Mouse (Mus musculus) layer of hippocampus, postnatal 14 days (tissue): Measurements from ENCODE around the gene Ccr10. TPM values are rescaled to one million over a fixed set of nuclear protein-coding genes. Genes with fewer than 3 reads are reported as not detected.
"Not testable (repeated sequence)": the region's sequence is repeated elsewhere in the genome, so short reads cannot be mapped to it uniquely, and the experiment has no call there.

ENCODE experiments used
- DNase-seq, 2 experiments: peaks; one replicate each; pipeline ENCODE4 v3.0.0; 2021 to 2022; ENCODE audit warnings: low spot score in 2 of 2, mixed read lengths in 1 of 2
- total RNA-seq, 2 experiments: library from RNA; stranded (reverse); gene quantifications; 2 replicates each; pipeline ENCODE4 v1.2.3; 2021

The Ccr10 gene
- total RNA-seq, 2 experiments from 2014 or later = 0.18 TPM; not detected in 1

DNA sequence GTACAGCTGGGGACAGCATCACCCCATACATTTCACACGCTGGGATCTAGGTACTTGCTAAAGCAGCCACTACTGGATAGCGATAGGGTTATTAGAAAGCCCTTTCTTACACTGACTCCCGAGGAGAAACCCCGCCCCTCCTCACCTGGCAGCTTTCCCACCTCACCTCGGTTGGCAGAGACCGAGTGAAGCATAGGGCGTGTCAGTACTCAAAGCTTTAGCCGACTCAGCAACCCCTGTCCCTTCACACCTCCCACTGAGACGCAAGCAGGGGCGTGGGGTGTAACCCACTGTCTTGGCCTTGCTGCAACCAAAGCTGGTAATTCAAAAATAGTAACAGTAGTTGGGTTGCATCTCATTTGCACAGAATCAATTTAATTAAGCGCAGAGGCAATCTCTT lies 2.1 kb downstream of the Ccr10 start:
- DNase-seq = peak in 1 of 2 experiments; percentile 3

DNA sequence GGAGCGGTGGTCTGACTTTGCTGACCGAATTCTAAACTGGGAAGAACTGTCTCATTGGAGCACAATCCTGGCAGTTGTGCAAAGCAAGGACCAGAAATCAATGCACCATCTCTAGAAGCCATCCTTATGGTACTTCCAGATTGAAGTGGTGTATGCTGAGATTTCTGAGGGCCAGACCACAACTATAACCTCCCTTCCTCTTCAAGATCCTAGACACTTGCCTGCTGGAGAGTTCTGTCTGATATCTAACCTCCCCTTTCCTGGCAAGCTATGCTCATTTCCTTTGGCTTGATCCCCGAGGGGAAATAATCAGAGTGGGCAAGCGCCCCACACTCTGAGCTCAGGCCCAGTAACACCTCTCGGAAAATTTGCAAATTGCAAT lies 2.8 kb downstream of the Ccr10 start:
- no peak for DNase-seq

- peak; percentile 73 to 77 for DNase-seq
Measured at GRCm38 (mm10) chr11:101171721-101172433, 3.4 kb downstream of the Ccr10 start.

DNA sequence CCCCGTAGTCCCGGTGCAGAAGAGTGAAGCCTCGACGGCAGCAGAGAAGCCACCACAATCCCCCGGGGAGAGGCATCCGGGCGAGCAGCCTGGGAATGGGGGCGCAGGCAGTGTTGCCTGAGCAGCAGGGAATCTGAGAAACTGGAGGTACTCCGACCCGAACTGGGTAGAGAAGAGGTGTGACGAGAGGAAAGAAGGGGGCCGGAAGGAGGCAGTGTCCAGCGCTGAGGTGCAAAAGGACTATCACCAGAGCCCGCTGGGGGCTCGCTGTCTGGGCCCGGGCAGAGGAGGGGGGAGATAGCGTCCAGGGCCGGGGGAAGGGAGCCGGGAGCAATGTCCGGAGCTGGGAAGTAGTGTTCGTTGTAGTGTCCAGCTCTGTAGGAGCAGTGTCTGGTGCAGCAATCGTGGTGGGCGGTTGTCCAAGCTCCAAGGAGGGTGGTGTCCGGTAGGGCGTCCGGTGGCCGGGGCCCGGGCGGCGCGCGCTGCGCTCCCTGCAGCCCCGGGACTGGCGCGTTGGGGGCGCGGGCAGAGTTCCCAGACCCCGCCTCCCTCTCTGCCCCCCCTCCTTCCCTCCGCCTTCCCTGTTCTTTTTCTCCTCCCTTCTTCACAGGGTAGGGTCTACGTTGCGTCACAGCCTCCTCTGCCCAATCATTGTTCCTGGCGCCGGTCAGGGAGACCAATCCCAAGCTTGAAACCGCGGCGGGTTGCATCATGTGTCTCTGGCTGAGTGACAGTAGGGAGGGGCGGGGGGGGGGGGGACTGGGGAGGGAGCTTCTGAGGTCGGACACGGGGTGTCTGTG lies 4.2 kb downstream of the Ccr10 start, which contains the start of gene Plekhh3:
Plekhh3 (minus strand) TSS at position 541 of the 800 bp plus-strand sequence.
- DNase-seq = peak; percentile 90 to 98

DNA sequence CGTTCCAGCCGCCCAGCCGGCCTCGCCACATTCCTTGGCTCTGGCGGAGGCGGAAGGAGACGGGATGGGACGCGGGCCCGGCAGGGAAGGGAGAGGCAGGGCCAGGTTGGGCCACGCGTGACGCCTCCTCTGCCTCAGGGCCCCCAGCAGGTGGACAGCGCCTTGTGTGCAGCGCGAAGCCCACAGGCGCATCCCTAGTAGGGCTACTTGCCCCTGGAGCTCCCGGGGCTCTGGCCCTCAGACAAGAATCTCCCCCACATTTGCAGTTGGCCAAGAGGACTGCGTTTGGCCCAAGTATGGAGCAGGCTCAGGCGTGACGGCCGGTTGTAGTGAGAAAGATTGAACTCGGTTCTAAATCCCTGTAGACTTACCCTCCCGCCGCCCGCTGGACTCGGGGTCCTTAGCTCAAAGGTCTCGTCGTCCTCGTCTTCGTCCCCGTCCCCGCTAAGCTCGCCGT lies 4.9 kb downstream of the Ccr10 start, which contains the start of gene Cntnap1:
Cntnap1 (plus strand) TSS at position 170 of the 457 bp plus-strand sequence.
- DNase-seq = no peak

DNA sequence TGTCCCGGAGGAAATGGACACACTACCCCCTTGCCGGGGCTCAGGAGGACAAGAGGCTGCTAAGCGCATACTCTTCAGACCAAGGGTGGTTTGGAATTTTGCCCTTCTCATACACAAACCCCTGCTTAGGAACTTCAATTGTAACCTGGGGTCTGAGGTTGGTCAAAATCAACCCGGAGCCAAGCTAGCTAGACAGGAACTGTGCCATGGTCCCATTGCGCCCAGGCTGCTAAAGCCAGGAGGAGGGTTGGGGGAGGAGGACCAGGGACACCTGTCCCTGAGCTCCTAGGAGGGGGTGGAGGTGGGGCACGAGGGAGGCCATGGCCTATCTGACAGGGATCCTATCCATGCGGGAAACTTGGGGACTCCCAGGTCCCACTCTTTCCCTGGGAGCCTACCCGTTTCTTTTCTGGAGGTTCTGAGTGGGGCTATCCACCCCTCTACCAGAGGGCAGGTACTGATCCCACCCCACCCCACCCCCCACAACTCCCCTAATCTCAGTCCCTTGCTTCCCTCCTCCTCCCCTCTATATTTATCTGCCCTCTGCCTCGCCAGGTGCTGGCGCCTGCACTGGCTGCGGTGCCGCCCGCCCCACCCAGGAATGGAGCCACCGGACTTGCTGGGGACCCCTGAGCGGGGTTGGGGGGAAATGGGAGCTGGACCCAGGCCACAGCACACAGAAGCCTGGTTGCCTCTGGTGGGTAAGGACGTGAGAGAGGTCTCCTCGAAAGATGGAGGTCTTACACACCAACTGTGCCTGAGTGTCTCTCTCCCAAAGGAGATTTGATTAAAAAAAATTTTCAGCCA lies 5.7 kb downstream of the Ccr10 start:
- DNase-seq = no peak

DNA sequence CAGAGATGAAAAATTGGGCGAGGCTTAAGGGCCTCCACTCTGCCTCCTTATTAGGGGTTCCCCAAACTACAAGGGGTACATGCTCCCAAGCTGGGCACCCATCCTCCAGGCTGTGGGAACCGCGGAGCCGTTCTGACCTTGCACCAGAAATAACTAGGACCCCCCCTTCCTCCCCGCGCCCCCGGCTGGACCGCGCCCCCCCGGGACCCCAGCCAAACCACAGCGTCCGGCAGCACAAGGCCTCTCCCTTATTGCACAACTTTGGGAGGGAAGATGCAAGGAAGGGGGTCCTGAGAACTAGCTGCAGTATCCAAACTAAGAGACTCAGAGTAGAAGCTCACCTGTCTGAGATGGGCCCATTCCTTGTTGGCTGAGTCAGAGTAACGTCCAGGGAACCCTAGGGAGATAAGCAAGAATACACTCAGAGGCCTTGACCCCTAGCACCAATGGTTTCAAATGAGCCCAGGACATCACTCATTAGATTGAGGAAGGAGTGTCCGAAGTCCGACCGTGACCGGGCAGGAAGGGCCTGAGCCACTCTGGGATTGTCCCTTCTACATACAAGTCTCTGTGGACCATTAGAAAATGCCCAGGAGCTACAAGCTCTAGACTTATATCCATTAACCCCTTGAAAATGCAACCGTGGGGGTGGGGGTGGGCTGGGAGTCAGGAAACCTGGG lies 6.8 kb downstream of the Ccr10 start:
- DNase-seq = no peak

DNA sequence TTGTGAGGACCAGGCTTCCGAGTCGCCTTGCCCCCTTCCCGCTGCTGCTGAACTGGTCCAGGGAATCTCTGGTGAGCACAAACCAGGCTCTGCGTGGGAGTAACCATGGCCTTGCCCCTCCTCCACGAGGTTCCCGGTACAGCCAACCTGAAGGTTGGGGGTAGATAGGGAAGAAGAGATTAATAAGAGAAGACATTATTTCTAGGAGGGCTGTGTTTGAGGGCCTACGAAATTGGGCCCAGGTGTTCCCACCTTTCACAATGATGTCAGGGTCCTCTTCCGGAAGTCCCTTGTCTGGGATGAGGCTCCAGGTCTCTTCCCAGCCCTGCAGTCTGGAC lies 7.3 kb downstream of the Ccr10 start:
- no peak for DNase-seq

- no peak for DNase-seq
Measured at GRCm38 (mm10) chr11:101167211-101167962, 7.9 kb downstream of the Ccr10 start.

DNA sequence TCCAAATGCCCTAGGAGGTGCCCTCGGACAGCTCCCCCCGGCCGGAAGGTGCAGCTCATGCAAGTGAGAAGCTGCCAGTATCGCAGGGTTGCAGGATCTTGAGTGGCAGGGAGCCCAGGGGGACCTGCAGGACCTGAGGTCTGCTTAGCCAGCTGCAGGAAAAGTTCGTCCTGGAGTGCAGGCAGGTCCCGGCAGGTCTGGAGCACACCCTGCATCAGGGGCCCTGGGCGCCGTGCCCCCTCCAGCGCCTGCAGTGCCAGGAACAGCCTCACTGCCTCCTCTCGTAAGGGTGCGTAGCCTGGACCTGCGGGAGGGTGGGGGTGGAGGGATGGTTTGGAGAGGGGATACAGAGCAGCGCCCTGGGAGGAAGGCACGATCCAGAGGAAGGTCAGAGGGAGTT lies 8.9 kb downstream of the Ccr10 start:
- DNase-seq = no peak

DNA sequence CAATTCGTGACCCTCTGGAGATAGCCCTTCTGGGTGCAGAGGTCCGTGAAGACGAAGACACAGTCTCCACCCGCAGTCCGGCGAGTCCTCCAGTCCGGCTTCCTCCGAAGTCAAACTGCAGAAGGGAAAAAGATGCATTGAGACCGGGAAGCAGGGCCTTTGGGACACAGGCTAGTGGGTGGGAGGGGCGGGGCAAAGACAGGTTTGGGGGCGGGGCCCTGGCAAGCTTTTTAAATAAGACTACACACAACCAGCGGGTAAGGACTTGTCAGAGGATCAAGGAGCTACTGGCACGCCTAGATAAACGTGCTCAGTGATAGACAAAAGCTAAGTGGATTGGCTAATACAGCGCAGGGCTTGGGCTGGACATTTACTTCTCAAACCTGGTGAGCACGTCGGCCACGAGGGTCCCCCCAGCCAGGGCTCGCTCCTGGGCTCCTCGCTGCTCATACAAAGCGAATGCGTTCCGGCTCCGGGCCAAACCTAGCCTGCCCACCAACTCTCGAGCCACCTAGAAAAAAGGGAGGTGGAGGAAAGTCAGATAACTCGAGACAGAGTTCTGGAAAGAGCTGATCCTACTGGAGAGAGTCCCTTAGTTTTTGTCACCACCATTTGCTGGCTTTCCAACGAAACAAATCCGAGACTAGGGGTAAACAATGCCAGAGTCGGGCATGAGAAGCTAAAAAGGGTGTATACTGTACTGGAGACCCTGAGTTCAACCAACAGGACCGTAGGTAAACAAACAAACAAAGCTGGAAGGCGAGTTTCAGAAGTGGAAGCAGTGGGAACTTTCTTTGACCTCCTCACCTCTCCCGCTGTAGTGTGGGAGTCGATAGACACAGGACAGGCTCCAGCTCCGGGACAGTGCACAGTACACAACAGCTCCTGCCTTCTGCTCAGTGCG lies 10.3 kb downstream of the Ccr10 start:
- no peak for DNase-seq

DNA sequence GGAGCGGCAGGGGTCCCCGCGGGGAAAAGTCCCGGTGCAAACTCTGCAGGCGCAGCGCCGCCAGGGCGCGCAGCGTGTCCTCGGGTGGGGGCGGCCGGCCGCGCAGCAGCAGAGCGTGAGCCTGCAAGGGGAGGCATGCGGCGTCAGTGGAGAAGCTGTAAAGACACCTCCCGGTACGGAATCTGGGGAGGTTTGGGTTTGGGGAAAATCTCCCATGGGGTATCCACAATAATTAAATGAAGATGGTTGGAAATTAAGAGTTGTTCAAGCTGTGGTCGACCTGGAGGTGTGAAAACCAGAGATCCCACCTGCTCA lies 10.9 kb downstream of the Ccr10 start:
- no peak for DNase-seq

- no peak for DNase-seq
Measured at GRCm38 (mm10) chr11:101163476-101164350, 11.5 kb downstream of the Ccr10 start.

- no peak for DNase-seq
Measured at GRCm38 (mm10) chr11:101162772-101163171, 12.5 kb downstream of the Ccr10 start.

GRCm38 (mm10) chr11:101162301-101162700 lies 12.9 kb downstream of the Ccr10 start:
- no peak for DNase-seq

DNA sequence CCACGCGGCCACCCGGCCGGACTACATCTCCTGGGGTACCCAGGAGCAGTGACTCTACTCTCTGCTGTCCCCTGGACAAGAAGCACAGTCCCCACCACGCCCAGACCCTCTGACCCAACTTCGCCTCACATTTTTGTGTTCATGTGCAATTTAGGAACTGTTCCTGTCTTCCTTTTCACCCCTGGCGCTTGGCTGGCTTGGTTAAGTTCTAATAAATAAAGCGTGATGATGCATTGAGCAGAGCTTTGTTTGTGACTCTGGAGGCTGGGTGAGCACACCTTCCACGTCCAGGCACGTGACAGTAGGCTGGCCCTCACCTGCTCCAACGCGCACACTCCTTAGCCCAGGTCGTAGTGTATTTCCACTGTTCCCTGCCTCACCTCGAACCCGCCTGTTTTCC lies 13.7 kb downstream of the Ccr10 start:
- DNase-seq = no peak

GRCm38 (mm10) chr11:101160981-101161505 lies 14.2 kb downstream of the Ccr10 start:
- DNase-seq = not testable (repeated sequence)

DNA sequence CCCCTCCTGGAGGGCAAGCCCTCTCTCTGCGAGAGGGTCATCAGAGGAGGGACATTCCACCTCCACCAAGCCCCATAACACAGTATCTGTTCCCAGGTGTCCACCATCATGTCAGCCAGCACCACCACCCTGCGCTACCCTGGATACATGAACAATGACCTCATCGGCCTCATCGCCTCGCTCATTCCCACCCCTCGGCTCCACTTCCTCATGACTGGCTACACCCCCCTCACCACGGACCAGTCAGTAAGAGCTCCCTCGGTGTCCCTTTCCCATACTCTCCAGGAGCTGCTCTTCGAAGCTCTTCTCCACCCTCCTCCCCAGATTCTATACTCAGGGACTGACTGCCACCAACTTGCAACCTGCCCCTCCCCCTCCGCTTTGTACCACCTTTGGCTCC lies 15.1 kb downstream of the Ccr10 start:
- not testable (repeated sequence) for DNase-seq
